Mouse (Mus musculus): Measurements from ENCODE around the gene Ykt6. TPM values are rescaled to one million over a fixed set of nuclear protein-coding genes. Genes with fewer than 3 reads are reported as not detected.
A peak's percentile ranks its signal among the peaks of the same experiment; 100 is the strongest.

Gene Ykt6
- polyA plus RNA-seq, 1 experiment from 2014 or later: 108 TPM

DNA sequence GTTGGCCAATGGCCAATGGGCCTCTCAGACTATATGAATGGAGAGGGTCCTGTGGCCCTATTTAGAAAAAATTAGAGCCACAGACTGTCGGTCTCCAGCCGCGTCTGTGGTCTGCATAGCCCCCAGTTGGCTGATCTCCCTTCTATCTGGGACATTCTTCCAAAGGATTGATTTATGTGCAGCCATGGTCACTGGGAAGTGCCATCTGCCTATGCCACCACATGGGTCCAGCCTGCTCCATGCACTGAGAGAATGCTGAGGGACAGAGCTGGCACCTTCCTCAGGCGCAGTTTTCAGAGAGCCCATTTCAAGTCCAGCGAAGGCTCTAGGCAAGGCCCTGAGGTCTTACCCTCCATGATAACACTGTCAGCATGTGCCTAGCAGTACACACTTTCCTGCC is 38.7 kb downstream of the Ykt6 start:
- Histone ChIP-seq H3K4me3 (ENCODE audit: low read depth, low read length) (no peak overlapping the region), H3K27ac (ENCODE audit: low read length) (no peak overlapping the region), H3K27me3 (ENCODE audit: control insufficient read depth, insufficient read depth, low read depth, low read length) (no peaks in the 10 kb centered on the region), H3K4me2 (ENCODE audit: low read length) (no peak overlapping the region), H3K4me1 (ENCODE audit: control insufficient read depth, insufficient read depth, low read length) (no peaks in the 10 kb centered on the region), H3K9ac (ENCODE audit: low read depth, low read length) (no peak overlapping the region), H3K9me3 (replicated peaks; ENCODE audit: control insufficient read depth, low read length, poor library complexity, severe bottlenecking) (no peaks in the 10 kb centered on the region), H3K36me3 (ENCODE audit: control insufficient read depth, insufficient read depth, low read length) (peaks cover 5% of the 10 kb centered on the region; the same call in 1 of the 2 replicates)
- 80% methylated on average over 5 of the region's 5 CpGs for WGBS
- ATAC-seq: no peak

DNA sequence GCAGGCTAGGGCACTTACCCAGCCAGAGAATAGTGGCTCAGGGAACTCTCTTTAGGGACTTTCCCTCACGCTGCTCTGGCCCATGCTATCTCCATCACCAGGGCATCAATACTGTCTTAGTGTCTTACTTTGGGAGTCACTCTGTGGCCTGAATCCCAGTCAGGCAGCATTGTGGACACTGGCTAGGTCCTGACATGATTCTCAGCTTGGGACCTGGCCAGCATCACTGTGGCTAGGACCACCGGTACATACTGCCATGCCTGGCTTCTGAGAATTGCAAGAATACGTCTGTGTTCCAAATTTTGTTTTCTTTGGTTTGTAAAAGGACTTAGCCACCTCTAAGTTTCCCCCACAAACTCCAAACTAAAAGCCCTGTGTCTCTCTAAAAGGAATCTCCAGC is 39.4 kb downstream of the Ykt6 start:
- Histone ChIP-seq H3K27ac (ENCODE audit: low read length) (no peak overlapping the region), H3K27me3 (ENCODE audit: control insufficient read depth, insufficient read depth, low read depth, low read length) (no peaks in the 10 kb centered on the region), H3K9me3 (replicated peaks; ENCODE audit: control insufficient read depth, low read length, poor library complexity, severe bottlenecking) (no peaks in the 10 kb centered on the region), H3K4me1 (ENCODE audit: control insufficient read depth, insufficient read depth, low read length) (peaks cover 3% of the 10 kb centered on the region; the same call in 1 of the 2 replicates), H3K9ac (ENCODE audit: low read depth, low read length) (no peak overlapping the region), H3K36me3 (ENCODE audit: control insufficient read depth, insufficient read depth, low read length) (peaks cover 4% of the 10 kb centered on the region; the same call in 1 of the 2 replicates), H3K4me2 (ENCODE audit: low read length) (no peak overlapping the region), H3K4me3 (ENCODE audit: low read depth, low read length) (no peak overlapping the region)
- WGBS: 78% methylated on average over 3 of the region's 3 CpGs
- ATAC-seq: no peak

DNA sequence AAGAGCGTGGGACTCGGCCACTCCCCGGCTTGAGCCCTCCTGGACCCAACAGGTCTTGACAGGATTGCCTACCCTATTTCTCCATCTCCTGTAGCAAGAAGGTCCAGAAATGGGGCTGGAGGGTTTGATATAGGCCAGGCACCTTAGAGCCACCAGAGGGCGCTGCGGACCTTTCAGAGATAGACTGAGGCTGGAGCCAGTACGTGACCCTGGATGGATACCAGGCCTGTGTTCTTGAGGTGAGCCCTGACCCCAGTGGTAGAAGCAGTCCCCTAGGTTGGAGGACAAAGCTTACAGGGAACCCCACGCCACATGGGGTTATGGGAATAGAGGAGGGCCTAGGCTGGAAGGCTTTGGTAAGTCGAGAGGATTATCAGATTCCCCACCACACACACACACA is 40.5 kb downstream of the Ykt6 start:
- ATAC-seq: peak; percentile 38; the same call in 1 of the 2 replicates
- no peak overlapping the region for H3K9ac ChIP-seq (ENCODE audit: low read depth, low read length)
- peaks cover 2% of the 10 kb centered on the region; the same call in 1 of the 2 replicates for H3K36me3 ChIP-seq (ENCODE audit: control insufficient read depth, insufficient read depth, low read length)
- no peaks in the 10 kb centered on the region for H3K27me3 ChIP-seq (ENCODE audit: control insufficient read depth, insufficient read depth, low read depth, low read length)
- WGBS: 15% methylated on average over 8 of the region's 8 CpGs
- H3K27ac ChIP-seq (ENCODE audit: low read length): no peak overlapping the region
- H3K4me3 ChIP-seq (ENCODE audit: low read depth, low read length): no peak overlapping the region
- no peak overlapping the region for H3K4me2 ChIP-seq (ENCODE audit: low read length)
- H3K9me3 ChIP-seq (replicated peaks; ENCODE audit: control insufficient read depth, low read length, poor library complexity, severe bottlenecking): no peaks in the 10 kb centered on the region
- H3K4me1 ChIP-seq (ENCODE audit: control insufficient read depth, insufficient read depth, low read length): peaks cover 13% of the 10 kb centered on the region

DNA sequence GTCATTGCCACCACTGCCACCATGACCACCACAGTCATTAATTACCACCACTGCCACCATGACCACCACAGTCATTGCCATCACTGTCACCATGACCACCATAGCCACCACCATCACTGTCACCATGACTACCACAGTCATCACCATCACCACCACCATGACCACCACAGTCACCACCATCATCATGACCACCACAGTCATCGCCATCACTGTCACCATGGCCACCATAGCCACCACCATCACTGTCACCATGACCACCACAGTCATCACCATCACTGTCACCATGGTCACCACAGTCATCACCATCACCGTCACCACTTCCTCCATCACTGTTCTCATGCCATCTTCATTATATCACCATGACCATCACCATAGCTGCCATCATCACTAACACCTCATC is 43.0 kb downstream of the Ykt6 start:
- Histone ChIP-seq H3K36me3 (ENCODE audit: control insufficient read depth, insufficient read depth, low read length) (peaks cover 2% of the 10 kb centered on the region; the same call in 1 of the 2 replicates), H3K9ac (ENCODE audit: low read depth, low read length) (no peak overlapping the region), H3K27me3 (ENCODE audit: control insufficient read depth, insufficient read depth, low read depth, low read length) (no peaks in the 10 kb centered on the region), H3K27ac (ENCODE audit: low read length) (no peak overlapping the region), H3K4me2 (ENCODE audit: low read length) (no peak overlapping the region), H3K4me1 (ENCODE audit: control insufficient read depth, insufficient read depth, low read length) (peaks cover 14% of the 10 kb centered on the region), H3K4me3 (ENCODE audit: low read depth, low read length) (no peak overlapping the region), H3K9me3 (replicated peaks; ENCODE audit: control insufficient read depth, low read length, poor library complexity, severe bottlenecking) (no peaks in the 10 kb centered on the region)
- ATAC-seq: no peak
- 96% methylated on average over 2 of the region's 2 CpGs for WGBS

DNA sequence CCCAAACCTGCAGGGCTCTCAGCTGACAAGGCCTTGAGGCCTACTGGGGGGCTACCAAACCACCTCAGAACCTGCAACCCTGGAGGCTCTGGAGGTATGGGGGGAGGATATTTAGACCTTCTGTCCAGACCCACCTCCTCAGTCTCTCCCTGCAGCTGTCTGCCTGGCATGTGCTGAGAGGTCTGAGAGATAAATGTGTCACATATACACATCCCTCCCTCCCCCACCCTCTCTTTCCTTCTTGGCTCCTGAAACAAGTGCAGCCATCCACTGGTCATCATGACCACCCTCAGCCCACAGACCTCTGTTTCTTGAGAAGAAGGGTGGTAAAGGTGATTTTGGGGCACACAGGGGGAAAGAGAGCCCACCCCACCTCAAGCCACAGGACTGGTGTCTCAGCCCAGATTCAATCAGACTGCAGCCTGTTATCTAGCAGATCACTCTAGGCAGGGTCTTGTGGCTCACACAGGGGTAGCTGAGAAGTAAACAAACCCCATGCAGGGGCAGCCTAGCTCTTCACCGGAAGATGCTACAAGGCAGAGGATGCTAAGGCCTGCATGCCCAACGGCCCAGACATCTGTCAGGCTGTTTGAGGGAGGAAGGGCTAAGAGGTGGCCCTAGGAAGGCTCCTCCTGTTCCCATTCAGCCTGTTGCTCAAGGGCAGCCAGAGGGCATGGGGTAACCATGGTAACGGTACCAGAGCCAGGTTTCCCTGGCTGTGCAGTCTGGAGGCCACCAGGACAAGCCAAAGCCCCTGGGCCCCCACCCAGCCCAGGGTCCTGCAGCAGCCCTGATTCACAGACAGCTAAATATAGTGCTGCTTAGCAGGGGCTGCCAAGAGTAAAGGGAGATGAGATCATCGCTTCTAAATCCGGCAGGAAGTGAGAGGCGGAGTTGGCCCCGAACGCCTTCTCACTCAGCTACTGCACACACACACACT is 44.6 kb downstream of the Ykt6 start:
- H3K27ac ChIP-seq (ENCODE audit: low read length): peak overlapping the region; percentile 64
- peak; percentile 84 for ATAC-seq
- no peak overlapping the region for H3K4me3 ChIP-seq (ENCODE audit: low read depth, low read length)
- peaks cover 14% of the 10 kb centered on the region for H3K4me1 ChIP-seq (ENCODE audit: control insufficient read depth, insufficient read depth, low read length)
- 10% methylated on average over 8 of the region's 8 CpGs for whole genome bisulfite sequencing
- no peak overlapping the region for H3K9ac ChIP-seq (ENCODE audit: low read depth, low read length)
- H3K4me2 ChIP-seq (ENCODE audit: low read length): no peak overlapping the region
- H3K36me3 ChIP-seq (ENCODE audit: control insufficient read depth, insufficient read depth, low read length): no peaks in the 10 kb centered on the region; the same call in 1 of the 2 replicates
- no peaks in the 10 kb centered on the region for H3K9me3 ChIP-seq (replicated peaks; ENCODE audit: control insufficient read depth, low read length, poor library complexity, severe bottlenecking)
- no peaks in the 10 kb centered on the region for H3K27me3 ChIP-seq (ENCODE audit: control insufficient read depth, insufficient read depth, low read depth, low read length)

DNA sequence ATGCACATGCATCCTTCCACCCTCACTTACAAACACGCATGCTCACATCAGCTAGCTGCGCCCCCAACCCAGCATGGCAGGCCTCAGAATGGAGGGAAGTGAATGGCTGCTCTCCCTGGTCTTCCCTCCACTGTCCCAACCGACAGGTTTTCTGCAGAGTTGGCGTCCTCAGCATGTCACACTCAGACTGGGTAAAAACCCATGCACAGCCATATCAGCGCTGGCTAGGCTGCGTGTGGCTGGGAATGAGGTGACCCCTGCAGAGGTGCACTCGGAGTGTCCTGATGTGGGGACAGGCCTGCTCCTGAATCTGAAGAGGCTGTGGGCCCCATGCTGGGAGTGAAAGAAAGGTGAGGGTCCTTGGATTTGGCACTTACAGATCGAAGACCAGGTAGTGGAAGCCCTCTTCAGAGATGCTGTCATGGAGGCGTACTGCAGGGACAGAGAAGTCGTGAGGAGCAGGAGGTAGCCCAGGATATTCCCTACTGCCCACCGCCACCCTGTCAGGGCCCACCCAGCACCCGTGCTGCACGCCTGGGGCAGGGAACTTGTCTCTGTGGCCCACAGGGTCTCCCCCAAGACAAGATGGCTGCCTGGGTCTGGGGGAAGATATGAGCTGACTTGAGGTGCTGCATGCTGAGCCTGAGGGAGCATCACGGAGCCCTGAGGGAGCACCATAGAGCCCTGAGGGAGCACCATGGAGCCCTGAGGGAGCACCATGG is 45.6 kb downstream of the Ykt6 start:
- H3K36me3 ChIP-seq (ENCODE audit: control insufficient read depth, insufficient read depth, low read length): no peaks in the 10 kb centered on the region
- no peaks in the 10 kb centered on the region for H3K9me3 ChIP-seq (replicated peaks; ENCODE audit: control insufficient read depth, low read length, poor library complexity, severe bottlenecking)
- peaks cover 14% of the 10 kb centered on the region for H3K4me1 ChIP-seq (ENCODE audit: control insufficient read depth, insufficient read depth, low read length)
- ATAC-seq: 0 out of 2 replicates have a peak, but pooled peaks have one; percentile 3
- no peaks in the 10 kb centered on the region for H3K27me3 ChIP-seq (ENCODE audit: control insufficient read depth, insufficient read depth, low read depth, low read length)
- peak overlapping the region; percentile 64 for H3K27ac ChIP-seq (ENCODE audit: low read length)
- H3K9ac ChIP-seq (ENCODE audit: low read depth, low read length): peak overlapping the region; percentile 25; the same call in 1 of the 2 replicates
- H3K4me2 ChIP-seq (ENCODE audit: low read length): no peak overlapping the region
- H3K4me3 ChIP-seq (ENCODE audit: low read depth, low read length): no peak overlapping the region
- WGBS: 79% methylated on average over 14 of the region's 14 CpGs

DNA sequence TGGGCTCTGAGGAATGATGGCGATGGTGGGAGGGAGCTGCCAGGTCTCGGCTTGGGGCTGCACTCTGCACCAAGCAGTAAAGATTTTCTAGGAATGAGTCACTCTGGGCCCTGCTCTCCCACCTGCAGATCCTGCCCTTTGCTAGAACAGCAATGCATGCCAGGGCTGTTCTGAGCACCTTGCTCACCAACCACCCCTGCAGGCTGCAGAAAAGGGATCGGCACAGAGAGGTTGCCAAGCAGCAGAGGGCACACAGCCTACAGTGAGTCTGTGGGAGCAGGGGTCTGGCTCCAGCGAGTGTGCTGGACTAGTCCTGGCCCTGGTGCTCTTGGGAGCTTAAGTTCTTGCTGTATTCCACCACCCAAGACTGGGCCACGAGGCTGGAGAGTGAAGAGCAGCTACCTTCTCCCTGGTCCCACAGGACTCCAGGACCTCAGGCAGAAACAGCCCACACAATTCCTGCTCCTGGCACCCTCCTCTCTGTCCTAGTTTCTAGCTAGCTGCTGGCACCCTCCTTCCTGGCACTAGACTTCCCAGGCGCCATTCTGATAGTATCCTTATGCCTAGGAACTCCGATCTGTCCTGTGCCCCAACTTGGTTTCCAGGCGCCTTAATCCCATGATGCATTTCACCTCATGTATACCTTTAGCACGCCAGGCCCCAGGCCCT is 46.6 kb downstream of the Ykt6 start:
- Histone ChIP-seq H3K9me3 (replicated peaks; ENCODE audit: control insufficient read depth, low read length, poor library complexity, severe bottlenecking) (no peaks in the 10 kb centered on the region), H3K36me3 (ENCODE audit: control insufficient read depth, insufficient read depth, low read length) (no peaks in the 10 kb centered on the region), H3K27me3 (ENCODE audit: control insufficient read depth, insufficient read depth, low read depth, low read length) (no peaks in the 10 kb centered on the region), H3K9ac (ENCODE audit: low read depth, low read length) (no peak overlapping the region), H3K4me3 (ENCODE audit: low read depth, low read length) (no peak overlapping the region), H3K4me1 (ENCODE audit: control insufficient read depth, insufficient read depth, low read length) (peaks cover 14% of the 10 kb centered on the region), H3K27ac (ENCODE audit: low read length) (no peak overlapping the region), H3K4me2 (ENCODE audit: low read length) (no peak overlapping the region)
- WGBS: 81% methylated on average over 9 of the region's 9 CpGs
- no peak for ATAC-seq

DNA sequence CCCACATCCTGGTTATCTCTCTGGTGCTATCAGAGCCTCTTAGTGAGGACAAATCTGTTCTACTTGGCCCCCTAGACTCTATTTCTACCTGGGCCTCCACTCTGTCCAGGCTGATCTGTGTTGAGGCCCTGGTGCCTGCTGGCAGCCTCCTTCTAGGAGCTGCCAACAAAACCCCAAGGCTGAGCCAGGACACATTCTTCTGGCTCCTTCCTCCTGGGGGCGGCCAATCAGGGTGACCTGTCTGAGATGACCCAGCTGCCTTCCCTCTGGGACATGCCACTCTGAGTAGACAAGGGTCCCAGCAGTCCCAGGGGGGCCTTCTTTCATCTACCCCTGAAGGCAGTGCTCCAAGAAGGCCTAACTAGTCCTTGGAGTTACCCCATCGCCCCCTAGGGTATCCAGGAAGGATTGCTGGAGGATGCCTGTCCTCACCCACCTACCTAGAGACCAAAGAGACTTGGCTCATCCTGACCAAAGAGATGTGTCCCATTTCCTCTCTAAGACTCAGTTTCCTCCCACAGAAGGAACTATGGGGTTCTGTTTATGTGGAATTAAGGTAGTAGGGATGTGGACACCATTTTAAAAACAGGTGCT is 47.6 kb downstream of the Ykt6 start:
- no peaks in the 10 kb centered on the region for H3K9me3 ChIP-seq (replicated peaks; ENCODE audit: control insufficient read depth, low read length, poor library complexity, severe bottlenecking)
- 52% methylated on average over 2 of the region's 2 CpGs for WGBS

More for the DNA sequence above, 47.6 kb downstream of the Ykt6 start:
- H3K27ac ChIP-seq (ENCODE audit: low read length): no peak overlapping the region
- no peaks in the 10 kb centered on the region for H3K36me3 ChIP-seq (ENCODE audit: control insufficient read depth, insufficient read depth, low read length)
- H3K27me3 ChIP-seq (ENCODE audit: control insufficient read depth, insufficient read depth, low read depth, low read length): no peaks in the 10 kb centered on the region
- ATAC-seq: no peak
- no peak overlapping the region for H3K4me3 ChIP-seq (ENCODE audit: low read depth, low read length)
- H3K9ac ChIP-seq (ENCODE audit: low read depth, low read length): no peak overlapping the region
- no peak overlapping the region for H3K4me2 ChIP-seq (ENCODE audit: low read length)
- H3K4me1 ChIP-seq (ENCODE audit: control insufficient read depth, insufficient read depth, low read length): peaks cover 14% of the 10 kb centered on the region

Data from midbrain, embryonic 16.5 days (tissue).